Mouse (Mus musculus): ENCODE data around the gene Pfkl. TPM values are rescaled to one million over a fixed set of nuclear protein-coding genes. Genes with fewer than 3 reads are reported as not detected.

Pfkl gene
- 92.4 and 96.4 TPM in 2 replicates for polyA plus RNA-seq (2012)

DNA sequence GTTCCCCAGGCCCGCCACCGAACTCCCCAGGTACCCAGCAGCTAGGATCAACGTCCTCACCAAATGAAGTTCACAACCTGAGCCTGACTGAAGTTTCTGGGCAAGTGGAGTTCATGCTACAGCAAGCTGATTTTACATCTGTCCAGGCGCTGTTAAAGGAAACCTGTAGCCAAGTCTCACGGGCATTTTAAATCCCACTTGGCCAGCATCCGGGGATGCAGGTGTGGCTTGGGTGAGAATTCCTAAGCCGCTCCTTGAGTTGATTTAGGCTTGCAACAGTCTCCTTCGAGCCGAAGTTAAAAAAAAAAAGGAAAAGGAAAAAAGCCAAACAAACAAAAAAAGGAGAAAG, at the start of gene Pfkl:
Pfkl (minus strand) TSS at position 139 of the 349 bp plus-strand sequence.

DNA sequence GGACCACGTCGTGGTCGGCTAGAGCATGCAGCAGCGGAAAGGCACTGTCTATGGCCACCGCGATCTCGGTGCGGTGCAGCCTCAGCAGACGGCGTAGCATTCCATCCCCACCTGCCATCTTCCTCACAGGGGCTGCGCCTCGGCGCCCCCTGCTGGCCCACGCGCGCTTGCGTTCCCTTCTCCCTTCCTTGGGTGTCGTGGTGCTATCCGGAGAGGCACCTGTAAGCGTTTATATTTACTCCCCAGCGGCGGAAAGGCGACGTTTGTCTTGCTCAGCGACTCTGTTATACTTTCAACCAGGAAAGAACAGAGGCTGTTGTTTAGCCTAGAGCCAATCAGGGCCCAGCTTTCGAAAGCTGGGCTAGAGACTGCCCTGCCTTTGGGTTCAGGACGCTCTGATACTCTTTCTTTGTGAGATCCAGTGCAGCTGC, 33.5 kb upstream of the Pfkl start, which contains the start of gene Aire:
Aire (minus strand) TSS at position 205 of the 431 bp plus-strand sequence.

DNA sequence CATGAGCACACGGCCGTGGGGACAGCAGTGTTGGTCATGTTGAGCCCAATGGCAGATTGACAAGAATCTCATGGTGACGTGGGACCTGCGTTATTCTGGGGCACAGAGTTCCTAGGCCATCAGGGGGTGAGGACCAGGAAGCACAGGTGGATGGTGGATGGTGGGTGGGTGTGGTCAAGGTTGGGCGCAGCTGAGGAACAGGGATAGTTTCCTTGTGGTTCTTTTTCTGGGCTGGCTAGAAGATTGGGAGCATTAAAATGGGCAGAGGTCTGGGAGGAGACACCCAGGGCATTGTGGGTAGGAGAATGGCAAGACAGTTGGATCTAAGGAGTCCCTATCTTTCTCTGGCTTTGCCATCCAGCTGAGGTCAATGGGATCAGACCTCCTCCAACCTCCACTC, 31.8 kb upstream of the Pfkl start, which contains the start of gene Dnmt3l:
Dnmt3l (plus strand) TSS at position 301 of the 400 bp plus-strand sequence.

DNA sequence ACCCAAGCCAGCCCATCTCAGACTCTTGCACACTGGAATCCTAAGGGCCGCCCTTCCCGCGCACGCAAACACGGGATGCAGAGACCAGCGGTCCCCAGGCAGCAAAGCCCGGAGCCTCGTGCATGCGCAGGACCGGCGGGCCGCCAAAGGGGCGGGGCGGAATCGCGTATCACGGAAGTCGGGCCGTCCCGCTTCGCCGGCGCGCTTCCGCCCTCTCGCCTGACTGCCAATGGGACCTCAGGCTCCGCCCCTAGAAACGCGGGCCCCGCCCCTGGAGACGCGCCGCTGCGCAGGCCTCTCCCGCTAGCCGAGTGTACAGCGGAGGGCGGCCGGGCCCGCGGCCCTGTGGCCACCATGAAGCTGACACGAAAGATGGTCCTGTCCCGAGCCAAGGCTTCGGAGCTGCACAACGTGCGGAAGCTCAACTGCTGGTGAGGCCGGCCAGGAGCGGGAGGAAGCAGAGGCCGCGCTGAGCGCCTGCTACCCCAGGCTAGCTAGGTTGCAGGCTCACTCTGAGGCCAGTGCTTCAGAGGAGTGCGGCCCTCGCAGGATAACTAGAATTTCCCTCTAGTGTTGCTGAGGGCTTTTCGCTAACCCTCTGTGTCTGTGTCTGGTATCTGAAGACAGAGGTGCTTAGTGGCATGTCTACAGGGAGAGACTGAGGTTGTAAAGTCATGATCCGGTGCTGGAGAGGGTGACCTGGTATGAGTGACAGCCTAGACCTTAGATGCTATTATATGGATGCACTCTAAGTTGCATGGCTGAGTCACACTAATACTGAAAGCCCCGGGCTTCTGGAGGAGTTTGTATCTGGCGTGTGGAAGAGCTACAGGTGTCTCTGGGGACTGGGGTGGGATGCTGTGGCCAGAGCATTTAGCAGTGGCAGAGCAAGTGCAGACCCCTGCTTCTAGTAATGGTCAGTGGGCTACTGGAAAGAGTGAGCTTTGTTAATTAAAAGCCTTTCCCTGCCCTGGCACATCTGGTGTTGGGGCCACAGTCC, 31.2 kb downstream of the Pfkl start, which contains the start of gene 1810043G02Rik:
1810043G02Rik (plus strand) TSS at position 174 of the 1,000 bp plus-strand sequence.

DNA sequence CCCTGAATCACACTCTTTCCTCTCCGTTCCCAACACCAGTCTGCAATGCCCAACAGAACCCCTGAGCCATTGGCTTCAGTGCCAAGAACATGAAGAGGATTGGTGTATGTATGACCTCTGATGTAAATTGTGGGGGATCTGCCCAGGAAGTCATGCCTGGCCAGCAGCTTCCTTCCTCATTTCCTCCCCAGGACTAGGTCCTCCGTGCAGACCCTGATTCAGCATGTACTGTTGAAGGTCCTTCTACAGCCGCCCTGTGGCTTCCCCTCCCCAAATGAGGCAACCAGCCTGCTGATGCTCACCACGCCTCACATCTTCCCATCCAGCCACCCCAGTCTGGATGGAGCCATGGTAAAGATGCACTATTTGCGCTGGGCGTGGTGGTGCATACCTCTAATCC, 39.4 kb downstream of the Pfkl start, which contains the start of gene Trpm2:
Trpm2 (minus strand) TSS at position 83 of the 400 bp plus-strand sequence.

Other genes with a start within 250 kb of the Pfkl start
- gene Gm3238, start 238.8 kb downstream of the Pfkl start, polyA plus RNA-seq (2012): not detected in 2 replicates
- gene Gm7138, start 233.1 kb downstream of the Pfkl start, polyA plus RNA-seq (2012): not detected in 2 replicates
- not detected in 2 replicates for gene Gm3250, start 227.5 kb downstream of the Pfkl start, polyA plus RNA-seq (2012)
- gene Gm7137, start 221.9 kb downstream of the Pfkl start, polyA plus RNA-seq (2012): not detected in 2 replicates
- not detected in 2 replicates for gene Gm9639, start 215.0 kb downstream of the Pfkl start, polyA plus RNA-seq (2012)
- gene Gm19668, start 210.9 kb downstream of the Pfkl start, polyA plus RNA-seq (2012): not detected in 2 replicates
- not detected in 2 replicates for gene Gm9507, start 198.2 kb downstream of the Pfkl start, polyA plus RNA-seq (2012)
- gene Gm2696, start 195.4 kb downstream of the Pfkl start, polyA plus RNA-seq (2012): not detected in 2 replicates
- gene Krtap10-4, start 183.0 kb downstream of the Pfkl start, polyA plus RNA-seq (2012): not detected in 2 replicates
- gene Krtap10-10, start 174.1 kb downstream of the Pfkl start, polyA plus RNA-seq (2012): not detected in 2 replicates
- gene Gm36176, start 163.3 kb downstream of the Pfkl start, polyA plus RNA-seq (2012): not detected in 2 replicates
- 0.12 TPM in 1 of 2 replicates, not detected in the other for gene Gm10318, start 157.2 kb downstream of the Pfkl start, polyA plus RNA-seq (2012)
- not detected in 2 replicates for gene Gm3285, start 148.1 kb downstream of the Pfkl start, polyA plus RNA-seq (2012)
- gene Lrrc3, start 107.5 kb downstream of the Pfkl start, polyA plus RNA-seq (2012): 0.07 and 0.10 TPM in 2 replicates
- gene Trpm2, start 39.5 kb downstream of the Pfkl start, polyA plus RNA-seq (2012): 1.8 and 3.2 TPM in 2 replicates
- gene 1810043G02Rik, start 31.6 kb downstream of the Pfkl start, polyA plus RNA-seq (2012): 31.2 and 32.5 TPM in 2 replicates
- 0.25 and 0.51 TPM in 2 replicates for gene Dnmt3l, start 31.9 kb upstream of the Pfkl start, polyA plus RNA-seq (2012)
- 0.47 and 0.55 TPM in 2 replicates for gene Aire, start 33.5 kb upstream of the Pfkl start, polyA plus RNA-seq (2012)
- 4.8 and 8.0 TPM in 2 replicates for gene Icosl, start 59.2 kb upstream of the Pfkl start, polyA plus RNA-seq (2012)
- gene D10Jhu81e, start 159.7 kb upstream of the Pfkl start, polyA plus RNA-seq (2012): 76.0 and 80.9 TPM in 2 replicates
- gene Pwp2, start 175.1 kb upstream of the Pfkl start, polyA plus RNA-seq (2012): 10.7 and 11.2 TPM in 2 replicates
- gene Trappc10, start 234.6 kb upstream of the Pfkl start, polyA plus RNA-seq (2012): 58.6 and 58.9 TPM in 2 replicates

Data from megakaryocyte-erythroid progenitor cell, adult 5 weeks (primary cell).